26 mouse cellular contexts compared by ENCODE assay signal in the genomic region with DNA sequence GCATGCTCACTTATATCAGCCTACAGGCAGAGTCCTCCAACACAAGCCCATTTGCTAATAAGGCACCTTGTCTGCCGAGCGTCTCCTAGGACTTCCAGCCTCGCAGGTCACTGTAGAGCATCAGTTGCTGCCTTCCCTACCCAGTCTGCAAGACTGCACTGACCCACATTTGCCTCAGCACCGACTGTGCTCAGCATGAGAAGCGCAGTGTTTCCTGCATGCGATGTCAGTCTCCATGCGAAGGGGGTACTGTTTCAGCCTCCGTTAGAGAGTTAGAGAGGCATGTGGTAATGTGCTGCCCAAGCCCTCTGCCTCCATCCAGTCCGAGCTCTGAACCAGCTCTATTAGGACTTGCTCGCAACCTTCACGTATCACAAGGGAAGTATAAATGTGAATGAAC. TPM values are rescaled to one million over a fixed set of nuclear protein-coding genes. Genes with fewer than 3 reads are reported as not detected.
DNase-seq lines count a peak whose midpoint lies in the region; ATAC-seq and TF ChIP-seq lines count a peak whose summit lies in the region.
"Had no signal": no experiment of that assay in that cellular context is flagged by ENCODE, and none has a peak within 500 bp of the region (broad histone marks: within the 10 kb centered on the region; RNA-seq: fewer than 3 reads in every experiment).

No protein-coding gene starts in this region.

- peak; percentile 52 to 58 for DNase-seq in cerebellum, adult 2 months
- no peak for DNase-seq in cerebellum, adult 8-10 months
- no peak for DNase-seq in hindbrain, embryonic 10.5 days (ENCODE audit: low spot score)
- peak; percentile 67 for DNase-seq in midbrain, embryonic 11.5 days (ENCODE audit: low spot score, missing footprints)
- no peak for DNase-seq in CH12.LX (ENCODE audit: extremely low read depth)
- DNase-seq in limb, embryonic 10.5 days (ENCODE audit: low spot score) = no peak
- DNase-seq: adrenal gland, postnatal 10 days; cerebellum, adult 9-10 months; gastrocnemius, postnatal 36 days; heart, adult 18-20 months; heart, postnatal 36 days; kidney, postnatal 10 days; lung, adult 2 months; lung, postnatal 10 days; right cerebral cortex, postnatal 25 days had no signal

- H3K9me3 ChIP-seq in hindbrain, embryonic 10.5 days = no peaks in the 10 kb centered on the region
- no peaks in the 10 kb centered on the region for H3K9me3 ChIP-seq in hindbrain, embryonic 12.5 days (replicated peaks)
- no peaks in the 10 kb centered on the region for H3K9me3 ChIP-seq in midbrain, embryonic 11.5 days (ENCODE audit: control insufficient read depth, low read length)
- H3K9me3 ChIP-seq in midbrain, embryonic 15.5 days = no peaks in the 10 kb centered on the region
- no peaks in the 10 kb centered on the region for H3K9me3 ChIP-seq in CH12.LX (replicated peaks; ENCODE audit: low read length)
- no peaks in the 10 kb centered on the region for H3K9me3 ChIP-seq in limb, embryonic 10.5 days (replicated peaks)
- H3K9me3 ChIP-seq: embryonic facial prominence, embryonic 15.5 days; forebrain, embryonic 13.5 days; midbrain, embryonic 12.5 days had no signal

- no peak for TF ChIP-seq POLR2A in cerebellum, adult 2 months (IDR thresholded peaks at IDR 0.05; ENCODE audit: borderline replicate concordance, insufficient read depth, low read length)
- TF ChIP-seq POLR2A in CH12.LX (IDR thresholded peaks at IDR 0.05; ENCODE audit: low read depth, low read length) = no peak

- H3K9ac ChIP-seq in hindbrain, embryonic 12.5 days = no peak overlapping the region
- no peak overlapping the region for H3K9ac ChIP-seq in midbrain, embryonic 11.5 days (ENCODE audit: low read length)
- no peak overlapping the region for H3K9ac ChIP-seq in midbrain, embryonic 15.5 days
- H3K9ac ChIP-seq in CH12.LX (ENCODE audit: insufficient read depth, low read depth) = no peak overlapping the region
- H3K9ac ChIP-seq: embryonic facial prominence, embryonic 15.5 days; forebrain, embryonic 13.5 days; hindbrain, embryonic 14.5 days; liver, embryonic 14.5 days; midbrain, embryonic 12.5 days had no signal

- dilution Hi-C loops in CH12.LX (cut with MboI; ENCODE audit: extremely low pct_ligation_motif_present, extremely low pct_unique_long_range_greater_than_20kb, low sequenced_read_pairs) = no loop called here

- peak overlapping the region; percentile 1; the same call in 1 of the 2 replicates for H3K27ac ChIP-seq in cerebellum, adult 2 months (ENCODE audit: insufficient read depth, low read length)
- peak overlapping the region; percentile 4; the same call in 1 of the 2 replicates for H3K27ac ChIP-seq in hindbrain, embryonic 10.5 days
- no peak overlapping the region for H3K27ac ChIP-seq in hindbrain, embryonic 12.5 days
- no peak overlapping the region for H3K27ac ChIP-seq in midbrain, embryonic 11.5 days (ENCODE audit: low read depth, low read length)
- no peak overlapping the region for H3K27ac ChIP-seq in midbrain, embryonic 15.5 days
- peak overlapping the region; percentile 97 for H3K27ac ChIP-seq in CH12.LX (ENCODE audit: insufficient read depth, low read depth)
- no peak overlapping the region for H3K27ac ChIP-seq in limb, embryonic 10.5 days
- H3K27ac ChIP-seq: embryonic facial prominence, embryonic 15.5 days; forebrain, embryonic 13.5 days; hindbrain, embryonic 14.5 days; liver, embryonic 14.5 days; midbrain, embryonic 12.5 days; stomach, postnatal 0 days had no signal

- WGBS in cerebellum, adult 2 months = 26% methylated on average over 11 of the region's 11 CpGs
- WGBS in hindbrain, embryonic 10.5 days = 84% methylated on average over 11 of the region's 11 CpGs
- 78% methylated on average over 11 of the region's 11 CpGs for WGBS in hindbrain, embryonic 12.5 days
- WGBS in midbrain, embryonic 11.5 days = 76% methylated on average over 11 of the region's 11 CpGs
- WGBS in midbrain, embryonic 15.5 days = 72% methylated on average over 11 of the region's 11 CpGs
- 87% methylated on average over 11 of the region's 11 CpGs for WGBS in limb, embryonic 10.5 days

- H3K79me2 ChIP-seq in CH12.LX (replicated peaks; ENCODE audit: control insufficient read depth, extremely low read depth, insufficient read depth, poor library complexity, severe bottlenecking) = peaks cover 81% of the 10 kb centered on the region

- TF ChIP-seq CTCF in cerebellum, adult 2 months (IDR thresholded peaks at IDR 0.05; ENCODE audit: borderline replicate concordance, insufficient read depth, low read depth, low read length) = no peak
- no peak for TF ChIP-seq CTCF in CH12.LX (conservative IDR thresholded peaks at IDR 0.05 in 1 of 2, IDR thresholded peaks at IDR 0.05 in 1 of 2; ENCODE audit: low read depth in 2 of 2, low read length in 2 of 2)

- H3K4me2 ChIP-seq in hindbrain, embryonic 12.5 days (replicated peaks) = no peak overlapping the region
- H3K4me2 ChIP-seq in midbrain, embryonic 11.5 days = no peak overlapping the region
- H3K4me2 ChIP-seq in midbrain, embryonic 15.5 days = no peak overlapping the region
- no peak overlapping the region for H3K4me2 ChIP-seq in CH12.LX (ENCODE audit: insufficient read depth, low read depth, poor library complexity, severe bottlenecking)
- H3K4me2 ChIP-seq: embryonic facial prominence, embryonic 15.5 days; forebrain, embryonic 13.5 days; heart, embryonic 11.5 days; hindbrain, embryonic 14.5 days; midbrain, embryonic 12.5 days had no signal

- no peak for TF ChIP-seq RAD21 in CH12.LX (IDR thresholded peaks at IDR 0.05; ENCODE audit: low read depth, low read length)

- ATAC-seq in hindbrain, embryonic 12.5 days (ENCODE audit: low FRiP score) = no peak
- ATAC-seq in midbrain, embryonic 11.5 days (ENCODE audit: low FRiP score) = no peak
- ATAC-seq in midbrain, embryonic 15.5 days (replicated peaks) = no peak
- ATAC-seq: forebrain, embryonic 13.5 days; intestine, postnatal 0 days; Patski had no signal

- no peak for TF ChIP-seq EP300 in CH12.LX (IDR thresholded peaks at IDR 0.05; ENCODE audit: low read length)

- H3K4me1 ChIP-seq in cerebellum, adult 2 months (ENCODE audit: control insufficient read depth, insufficient read depth, low read length) = peaks cover 31% of the 10 kb centered on the region
- peaks cover 22% of the 10 kb centered on the region for H3K4me1 ChIP-seq in hindbrain, embryonic 10.5 days (replicated peaks)
- H3K4me1 ChIP-seq in hindbrain, embryonic 12.5 days = peaks cover 28% of the 10 kb centered on the region; the same call in 1 of the 2 replicates
- H3K4me1 ChIP-seq in midbrain, embryonic 11.5 days (ENCODE audit: control insufficient read depth, insufficient read depth, low read length) = 0 out of 2 replicates have a peak, but pooled peaks cover 4% of the 10 kb centered on the region
- H3K4me1 ChIP-seq in midbrain, embryonic 15.5 days = peaks cover 39% of the 10 kb centered on the region
- H3K4me1 ChIP-seq in CH12.LX (ENCODE audit: control insufficient read depth in 1 of 2, insufficient read depth in 2 of 2) = peaks cover 56 to 100% of the 10 kb centered on the region in 2 experiments
- no peaks in the 10 kb centered on the region for H3K4me1 ChIP-seq in limb, embryonic 10.5 days

- H3K4me3 ChIP-seq in cerebellum, adult 2 months (replicated peaks; ENCODE audit: insufficient read depth, low read depth, low read length) = no peak overlapping the region
- no peak overlapping the region for H3K4me3 ChIP-seq in hindbrain, embryonic 10.5 days
- no peak overlapping the region for H3K4me3 ChIP-seq in hindbrain, embryonic 12.5 days
- H3K4me3 ChIP-seq in midbrain, embryonic 11.5 days (ENCODE audit: low read depth, low read length) = no peak overlapping the region
- no peak overlapping the region for H3K4me3 ChIP-seq in midbrain, embryonic 15.5 days
- H3K4me3 ChIP-seq in CH12.LX (replicated peaks in 1 of 3; ENCODE audit: low read depth in 2 of 3, low read length in 2 of 3, poor library complexity in 1 of 3) = peak overlapping the region in 1 of 3 experiments; percentile 8
- H3K4me3 ChIP-seq in limb, embryonic 10.5 days = no peak overlapping the region
- H3K4me3 ChIP-seq: embryonic facial prominence, embryonic 15.5 days; forebrain, embryonic 13.5 days; midbrain, embryonic 12.5 days had no signal

- H3K36me3 ChIP-seq in hindbrain, embryonic 10.5 days = peaks cover 7% of the 10 kb centered on the region
- H3K36me3 ChIP-seq in hindbrain, embryonic 12.5 days = peaks cover under 1% of the 10 kb centered on the region
- H3K36me3 ChIP-seq in midbrain, embryonic 11.5 days (ENCODE audit: control insufficient read depth, insufficient read depth, low read length) = no peaks in the 10 kb centered on the region
- H3K36me3 ChIP-seq in midbrain, embryonic 15.5 days (replicated peaks) = no peaks in the 10 kb centered on the region
- H3K36me3 ChIP-seq in CH12.LX (replicated peaks in 1 of 2; ENCODE audit: control insufficient read depth in 1 of 2, insufficient read depth in 1 of 2, low read length in 1 of 2) = peaks cover 4 to 35% of the 10 kb centered on the region in 2 experiments
- H3K36me3 ChIP-seq in limb, embryonic 10.5 days = peaks cover 3% of the 10 kb centered on the region
- H3K36me3 ChIP-seq: embryonic facial prominence, embryonic 15.5 days had no signal

- no peaks in the 10 kb centered on the region for H3K27me3 ChIP-seq in cerebellum, adult 2 months (ENCODE audit: control insufficient read depth, insufficient read depth, low read length)
- H3K27me3 ChIP-seq in hindbrain, embryonic 10.5 days (ENCODE audit: insufficient read depth, poor library complexity, severe bottlenecking) = no peaks in the 10 kb centered on the region
- H3K27me3 ChIP-seq in hindbrain, embryonic 12.5 days = no peaks in the 10 kb centered on the region
- no peaks in the 10 kb centered on the region for H3K27me3 ChIP-seq in midbrain, embryonic 11.5 days (ENCODE audit: control insufficient read depth, insufficient read depth, low read length)
- no peaks in the 10 kb centered on the region for H3K27me3 ChIP-seq in midbrain, embryonic 15.5 days (replicated peaks)
- H3K27me3 ChIP-seq in CH12.LX (replicated peaks) = no peaks in the 10 kb centered on the region
- H3K27me3 ChIP-seq in limb, embryonic 10.5 days (ENCODE audit: low read depth, poor library complexity, severe bottlenecking) = no peaks in the 10 kb centered on the region
- H3K27me3 ChIP-seq: embryonic facial prominence, embryonic 15.5 days; forebrain, embryonic 13.5 days; midbrain, embryonic 12.5 days; Patski had no signal

- in situ Hi-C loops in CH12.LX (cut with MboI; ENCODE audit: low pct_ligation_motif_present, low pct_unique_long_range_greater_than_20kb, low sequenced_read_pairs) = loop anchor here (5.0 kb wide), 1 partner anchor 47 kb away; no protein-coding TSS in a partner anchor

RNA-seq across cellular contexts. Expression of a gene that starts 54.6 kb away (rescaled TPM):
- polyA plus RNA-seq in cerebellum, adult 2 months (2012; rRNA removed) = 72.6 and 80.3 TPM in 2 replicates
- 13.5 and 16.0 TPM in 2 replicates for polyA plus RNA-seq in hindbrain, embryonic 10.5 days (2016; fragmentation: Nextera tagmentation; extraction: Ambion mirVana)
- polyA plus RNA-seq in hindbrain, embryonic 12.5 days (2016; fragmentation: Nextera tagmentation; extraction: Ambion mirVana) = 22.7 and 24.7 TPM in 2 replicates
- polyA plus RNA-seq in midbrain, embryonic 11.5 days (2014; fragmentation: Nextera tagmentation; extraction: Ambion mirVana) = 12.4 and 15.6 TPM in 2 replicates
- polyA plus RNA-seq in midbrain, embryonic 15.5 days (2015; fragmentation: Nextera tagmentation; extraction: Ambion mirVana) = 24.2 and 25.6 TPM in 2 replicates
- 149 and 185 TPM in 2 replicates for total RNA-seq in CH12.LX (2012; rRNA removed)
- 84.0 and 86.5 TPM in 2 replicates for total RNA-seq in CH12.LX (2014; rRNA removed)
- 143 and 170 TPM in 2 replicates for polyA plus RNA-seq in CH12.LX (2012; ENCODE audit: insufficient read length, low read depth)
- 17.2 and 18.1 TPM in 2 replicates for polyA plus RNA-seq in limb, embryonic 10.5 days (2016; fragmentation: Nextera tagmentation; extraction: Ambion mirVana)

Comparison
In these comparisons a context has a peak if more than half of its experiments do, and no peak if none do; other contexts are left out.
1. DNase-seq: peak in cerebellum, adult 2 months (2 of 2) and midbrain, embryonic 11.5 days (single experiment); none in cerebellum, adult 8-10 months (single experiment), hindbrain, embryonic 10.5 days (single experiment), CH12.LX (single experiment) and limb, embryonic 10.5 days (single experiment).
2. H3K27ac ChIP-seq: peak in cerebellum, adult 2 months (single experiment), hindbrain, embryonic 10.5 days (single experiment) and CH12.LX (single experiment); none in hindbrain, embryonic 12.5 days (single experiment), midbrain, embryonic 11.5 days (single experiment), midbrain, embryonic 15.5 days (single experiment) and limb, embryonic 10.5 days (single experiment).